Mouse (Mus musculus) E14TG2a.4 (cell line): ENCODE data around the gene Eed.

Experiments
- H3K27me3 ChIP-seq: 2 replicates; pipeline ENCODE4 v1.6.1; 2014; ENCODE audit warnings: low read length, control low read depth; ENCODE audit not compliant: insufficient read depth
- H3K36me3 ChIP-seq: 2 replicates; pipeline ENCODE4 v1.6.1; 2014; ENCODE audit warnings: low read length, control low read depth; ENCODE audit not compliant: insufficient read depth
- H3K4me1 ChIP-seq: replicated peaks from 2 replicates; pipeline ENCODE4 v1.6.1; 2014; ENCODE audit warnings: low read depth, low read length, control low read depth
- H3K4me3 ChIP-seq: replicated peaks from 2 replicates; pipeline ENCODE4 v1.5.1; 2014; ENCODE audit warnings: mild to moderate bottlenecking, low read length
- H3K9me3 ChIP-seq: 2 replicates; pipeline ENCODE4 v1.6.1; 2014; ENCODE audit warnings: low read length, control low read depth
- CTCF ChIP-seq: conservative IDR thresholded peaks from 2 replicates; pipeline ENCODE4 v1.5.1; 2014; ENCODE audit warnings: low read length
- NANOG ChIP-seq: IDR thresholded peaks from 2 replicates; pipeline ENCODE4 v1.6.1; 2014; ENCODE audit warnings: borderline replicate concordance, low read length, mixed read lengths
- POU5F1 ChIP-seq: IDR thresholded peaks from 2 replicates; pipeline ENCODE4 v1.6.1; 2014; ENCODE audit warnings: low read length, borderline replicate concordance

Gene Eed

GRCm38 (mm10) chr7:89967235-89967634, 13.5 kb downstream of the Eed start:
- H3K9me3 ChIP-seq: no peaks in the 10 kb centered on the region
- peaks cover 99% of the 10 kb centered on the region for H3K36me3 ChIP-seq
- no peak for TF ChIP-seq NANOG
- TF ChIP-seq POU5F1: no peak
- no peak for TF ChIP-seq CTCF
- H3K4me3 ChIP-seq: no peak overlapping the region
- H3K4me1 ChIP-seq: peaks cover 69% of the 10 kb centered on the region
- H3K27me3 ChIP-seq: no peaks in the 10 kb centered on the region

GRCm38 (mm10) chr7:89966771-89967170, 14.0 kb downstream of the Eed start:
- H3K9me3 ChIP-seq: no peaks in the 10 kb centered on the region
- H3K4me3 ChIP-seq: no peak overlapping the region
- TF ChIP-seq CTCF: no peak
- H3K27me3 ChIP-seq: no peaks in the 10 kb centered on the region
- peaks cover 68% of the 10 kb centered on the region for H3K4me1 ChIP-seq
- peaks cover 99% of the 10 kb centered on the region for H3K36me3 ChIP-seq

- no peak overlapping the region for H3K4me3 ChIP-seq
- H3K36me3 ChIP-seq: peaks cover 99% of the 10 kb centered on the region
- no peaks in the 10 kb centered on the region for H3K9me3 ChIP-seq
- H3K4me1 ChIP-seq: peaks cover 68% of the 10 kb centered on the region
- H3K27me3 ChIP-seq: no peaks in the 10 kb centered on the region
- TF ChIP-seq POU5F1: no peak
- no peak for TF ChIP-seq NANOG
- no peak for TF ChIP-seq CTCF
These were observed 17.6 kb downstream of the Eed start for GRCm38 (mm10) chr7:89963135-89963534.

- H3K4me1 ChIP-seq: peaks cover 72% of the 10 kb centered on the region
- no peaks in the 10 kb centered on the region for H3K9me3 ChIP-seq
- TF ChIP-seq POU5F1: no peak
- TF ChIP-seq CTCF: no peak
- TF ChIP-seq NANOG: no peak
- H3K36me3 ChIP-seq: peaks cover 96% of the 10 kb centered on the region
- H3K27me3 ChIP-seq: no peaks in the 10 kb centered on the region
- H3K4me3 ChIP-seq: no peak overlapping the region
These were observed 23.5 kb downstream of the Eed start for GRCm38 (mm10) chr7:89957300-89957699.

- TF ChIP-seq NANOG (no peak), POU5F1 (no peak), CTCF (no peak)
- no peaks in the 10 kb centered on the region for H3K27me3 ChIP-seq
- peaks cover 58% of the 10 kb centered on the region for H3K4me1 ChIP-seq
- peaks cover 67% of the 10 kb centered on the region for H3K36me3 ChIP-seq
- no peaks in the 10 kb centered on the region for H3K9me3 ChIP-seq
- H3K4me3 ChIP-seq: no peak overlapping the region
These were observed 26.5 kb downstream of the Eed start for GRCm38 (mm10) chr7:89954261-89954660.

GRCm38 (mm10) chr7:89949403-89949802, 31.4 kb downstream of the Eed start:
- Histone ChIP-seq H3K4me3 (no peak overlapping the region), H3K9me3 (peaks cover 4% of the 10 kb centered on the region; the same call in 1 of the 2 replicates), H3K4me1 (peaks cover 22% of the 10 kb centered on the region), H3K27me3 (no peaks in the 10 kb centered on the region), H3K36me3 (peaks cover 18% of the 10 kb centered on the region)
- TF ChIP-seq POU5F1 (no peak), CTCF (no peak), NANOG (no peak)

GRCm38 (mm10) chr7:89948026-89948425, 32.8 kb downstream of the Eed start:
- Histone ChIP-seq H3K4me3 (no peak overlapping the region), H3K27me3 (no peaks in the 10 kb centered on the region), H3K36me3 (peaks cover 4% of the 10 kb centered on the region; the same call in 1 of the 2 replicates), H3K9me3 (peaks cover 14% of the 10 kb centered on the region), H3K4me1 (peaks cover 14% of the 10 kb centered on the region)
- TF ChIP-seq POU5F1 (no peak), CTCF (no peak)

- Histone ChIP-seq H3K36me3 (peaks cover 15% of the 10 kb centered on the region; the same call in 1 of the 2 replicates), H3K4me3 (peak within 1 kb of the TSS; percentile 97), H3K4me1 (peaks cover 40% of the 10 kb centered on the region), H3K9me3 (peaks cover 14% of the 10 kb centered on the region), H3K27me3 (no peaks in the 10 kb centered on the region)
- TF ChIP-seq CTCF: no peak
- no peak for TF ChIP-seq NANOG
- TF ChIP-seq POU5F1: no peak
These were observed 40.0 kb downstream of the Eed start, which contains the start of gene Hikeshi for GRCm38 (mm10) chr7:89940571-89941463. Gene Hikeshi (minus strand): TSS chr7:89941204.
